Mouse (Mus musculus) ZHBTc4 (cell line): ENCODE measurements around the gene Ssh2.
A peak's percentile ranks its signal among the peaks of the same experiment; 100 is the strongest.
"Not testable (repeated sequence)": the region's sequence is repeated elsewhere in the genome, so short reads cannot be mapped to it uniquely, and the experiment has no call there.

Experiments
- DNase-seq: peaks from one replicate; pipeline ENCODE4 v3.0.0-alpha.2; 2011; ENCODE audit warnings: low read depth, low spot score

The Ssh2 gene

DNA sequence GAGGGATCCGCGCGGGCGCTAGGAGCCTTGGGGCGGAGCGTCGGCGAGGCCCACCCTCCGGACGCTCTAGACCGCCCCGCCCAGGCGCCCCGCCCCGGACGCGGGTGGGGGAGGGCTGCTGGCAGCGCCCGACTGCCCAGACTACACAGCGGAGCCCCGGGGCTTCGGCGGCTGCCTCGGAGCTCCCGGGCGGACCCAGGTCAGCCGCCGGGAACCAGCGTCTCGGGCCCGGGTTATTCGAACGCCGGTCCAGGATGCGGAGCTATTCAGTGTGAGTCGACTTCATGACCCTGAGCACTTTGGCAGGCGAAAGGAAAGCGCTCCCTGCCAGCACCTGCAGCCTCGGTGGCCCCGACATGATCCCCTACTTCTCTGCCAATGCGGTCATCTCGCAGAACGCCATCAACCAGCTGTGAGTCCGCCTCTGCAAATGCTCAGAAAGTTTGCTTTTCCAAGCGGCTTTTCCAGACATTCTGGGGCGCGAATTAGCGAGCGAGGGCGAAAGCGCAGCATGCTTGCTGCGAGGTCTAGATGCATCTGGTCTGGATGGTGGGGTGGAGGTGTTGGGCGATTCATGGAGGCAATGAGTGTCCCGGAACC, 132.2 kb downstream of the Ssh2 start:
- DNase-seq = peak; percentile 92

DNA sequence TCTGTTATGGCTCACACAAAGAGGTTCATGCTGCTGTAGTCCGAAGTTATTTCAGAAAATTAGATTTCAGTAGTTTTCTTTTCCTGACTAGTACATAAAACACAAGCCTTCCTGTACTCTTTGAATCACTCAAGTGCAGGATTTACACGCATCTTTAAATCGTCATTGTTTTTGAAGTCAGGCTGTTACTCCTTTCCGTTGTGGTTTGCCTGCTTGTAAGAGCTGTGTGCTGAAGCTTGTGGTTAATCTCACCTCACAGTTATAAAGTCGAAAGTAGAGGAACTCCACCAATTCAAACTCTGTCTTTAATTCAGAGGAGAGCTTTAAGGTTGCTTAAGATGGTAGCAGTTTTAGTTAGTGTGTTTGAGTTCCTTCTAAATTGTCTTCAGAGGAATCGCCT, 132.9 kb downstream of the Ssh2 start:
- no peak for DNase-seq

DNA sequence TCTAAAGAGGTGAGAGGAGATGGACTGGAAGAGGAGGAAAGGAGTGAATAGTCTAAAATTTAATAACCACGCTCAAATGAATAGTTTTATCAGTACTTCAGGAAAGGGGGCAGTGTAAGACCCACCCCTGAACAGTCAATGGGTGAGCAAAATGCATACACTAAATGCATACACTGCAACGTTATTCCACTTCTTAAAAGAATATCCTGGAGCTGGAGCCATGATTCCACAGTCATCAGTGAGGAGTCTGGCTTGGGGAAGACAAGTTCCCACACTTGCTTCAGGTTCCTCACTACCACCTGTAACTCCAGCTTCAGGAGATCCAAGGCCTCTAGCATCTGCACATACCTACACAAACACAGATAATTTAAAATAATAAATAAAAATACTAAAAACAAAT, 133.6 kb downstream of the Ssh2 start:
- DNase-seq = no peak

DNA sequence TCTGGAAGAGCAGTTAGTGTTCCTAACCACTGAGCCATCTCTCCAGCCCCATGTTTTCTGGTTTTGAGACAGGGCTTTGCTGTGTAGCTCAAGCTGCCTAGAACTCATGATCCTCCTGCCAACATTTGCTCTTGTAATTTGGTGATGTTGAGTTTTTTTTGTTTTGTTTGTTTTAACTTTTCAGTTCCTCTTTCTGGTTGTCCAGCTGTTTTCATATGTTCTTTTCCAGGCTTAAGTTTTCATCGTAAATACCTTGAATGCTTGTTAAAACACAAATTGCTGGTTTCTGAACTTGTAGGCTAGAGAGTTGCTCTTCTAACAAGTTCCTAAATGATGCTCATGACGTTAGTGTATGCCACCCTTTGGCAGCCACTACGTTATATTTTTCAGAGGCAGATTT, 139.0 kb downstream of the Ssh2 start:
- no peak for DNase-seq

DNA sequence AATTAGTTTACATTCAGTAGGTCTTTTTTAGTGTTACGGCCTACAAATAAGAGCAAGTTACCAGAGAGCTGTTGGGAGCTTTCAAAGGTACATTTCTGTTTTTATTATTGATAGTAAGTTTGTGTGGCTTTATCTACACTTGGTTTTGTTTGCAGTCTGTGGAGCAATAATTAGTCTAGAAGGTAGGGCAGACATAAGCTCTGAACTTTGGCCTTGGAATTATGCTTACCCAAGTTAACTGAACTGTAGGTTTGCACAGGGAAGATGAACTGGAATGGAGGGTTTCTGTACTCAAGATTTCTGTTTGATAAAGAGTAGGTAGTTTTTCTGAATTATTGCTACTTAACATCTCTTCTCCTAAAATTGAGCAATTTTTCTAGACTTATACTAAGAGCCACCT, 141.8 kb downstream of the Ssh2 start:
- no peak for DNase-seq

DNA sequence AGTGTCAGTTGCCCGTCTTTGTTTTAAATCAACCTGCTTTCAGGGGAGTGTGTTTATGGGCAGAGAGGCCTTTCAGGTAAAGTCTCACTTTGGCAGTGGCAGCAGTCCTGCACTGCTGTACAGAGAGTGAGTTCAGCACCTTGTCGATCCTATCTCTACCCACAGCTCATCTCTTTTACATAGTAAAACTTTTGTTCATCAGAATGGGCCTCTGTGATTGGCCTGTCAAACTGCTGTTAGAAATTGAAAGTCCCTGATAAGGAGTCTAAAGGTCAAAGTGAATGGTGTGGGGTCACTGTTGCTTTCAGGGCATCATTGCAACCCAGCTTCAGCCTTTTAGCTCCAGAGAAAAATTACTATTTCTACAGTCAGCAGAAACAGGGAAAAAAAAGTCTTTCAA, 147.4 kb downstream of the Ssh2 start:
- DNase-seq = no peak

DNA sequence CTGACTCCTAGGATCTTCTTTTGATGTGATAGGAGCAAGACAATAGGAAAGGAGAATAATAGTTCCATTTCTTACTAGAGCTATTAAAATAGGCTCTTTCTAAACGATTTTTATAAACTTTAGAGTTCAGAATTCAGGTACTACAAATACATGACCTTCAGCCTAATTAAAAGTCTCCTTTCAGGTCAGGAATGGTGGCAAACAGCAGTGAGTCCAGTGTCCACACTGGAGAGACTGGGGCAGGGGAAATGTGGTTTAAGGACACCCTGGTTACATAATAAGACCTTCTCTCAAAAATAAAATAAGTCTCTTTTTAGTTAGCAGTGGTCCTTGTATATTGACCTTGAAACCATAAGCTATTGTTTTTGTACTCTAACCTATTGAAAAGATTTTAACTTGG, 148.3 kb downstream of the Ssh2 start:
- DNase-seq = no peak

DNA sequence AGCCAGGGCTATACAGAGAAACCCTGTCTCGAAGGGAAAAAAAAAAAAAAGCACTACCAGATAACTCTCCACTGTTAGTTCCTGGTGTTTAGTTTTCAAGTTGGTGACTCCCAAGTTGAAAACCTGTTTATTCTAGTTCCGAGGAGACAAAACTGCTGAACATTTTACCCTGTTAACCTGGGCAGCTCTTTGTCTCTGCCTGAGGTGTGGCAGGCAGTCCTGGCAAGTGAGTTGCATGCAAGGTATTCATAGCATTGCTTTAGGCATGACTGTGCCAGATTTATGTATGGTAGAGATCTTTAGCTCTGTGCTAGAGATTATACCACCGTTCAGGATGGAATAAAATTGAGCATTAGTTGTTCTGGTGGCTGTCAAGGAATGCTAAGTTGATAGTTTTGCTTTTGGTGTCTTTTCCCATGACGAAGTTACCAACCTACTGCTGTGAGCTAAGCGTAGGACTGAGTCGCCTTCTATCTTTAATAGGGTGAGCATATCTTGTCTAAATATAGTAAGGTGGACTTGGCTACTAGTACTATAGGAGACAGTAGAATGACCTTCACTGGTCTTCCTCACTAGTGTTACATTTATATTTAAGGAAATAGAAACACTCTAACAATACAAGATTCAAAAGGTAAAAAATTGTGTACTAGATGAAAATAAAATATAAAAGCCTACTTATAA, 149.8 kb downstream of the Ssh2 start:
- DNase-seq = peak; percentile 65

DNA sequence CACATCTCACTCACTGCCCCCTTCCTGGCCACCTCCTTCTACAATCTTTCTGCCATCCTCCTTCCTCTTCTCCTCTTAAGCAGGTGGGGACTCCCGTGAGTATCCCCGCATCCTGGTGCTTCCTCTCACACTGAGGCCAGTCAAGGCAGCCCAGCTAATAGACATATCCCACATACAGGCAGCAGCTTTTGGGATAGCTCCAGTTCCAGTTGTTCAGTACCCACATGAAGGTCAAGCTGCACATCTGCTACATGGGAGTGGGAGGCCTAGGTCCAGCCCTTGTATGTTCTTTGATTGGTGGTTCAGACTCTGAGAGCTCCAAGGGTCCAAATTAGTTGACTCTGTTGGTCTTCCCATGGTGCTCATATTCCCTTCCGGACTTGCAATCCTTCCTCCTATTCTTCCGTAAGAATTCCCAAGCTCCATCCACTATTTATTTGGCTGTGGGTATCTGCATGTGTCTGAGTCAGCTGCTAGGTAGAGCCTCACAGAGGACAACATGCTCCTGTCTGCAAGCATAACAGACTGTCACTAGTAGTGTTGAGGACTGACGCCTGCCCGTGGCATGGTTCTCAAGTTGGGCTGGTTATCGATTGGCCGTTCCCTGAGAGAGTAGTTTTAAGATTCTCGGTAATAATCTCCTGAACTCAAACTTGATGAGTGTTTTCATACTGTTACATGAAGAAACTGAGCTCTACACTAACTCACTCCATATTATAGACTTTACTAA, 151.6 kb downstream of the Ssh2 start:
- no peak for DNase-seq

DNA sequence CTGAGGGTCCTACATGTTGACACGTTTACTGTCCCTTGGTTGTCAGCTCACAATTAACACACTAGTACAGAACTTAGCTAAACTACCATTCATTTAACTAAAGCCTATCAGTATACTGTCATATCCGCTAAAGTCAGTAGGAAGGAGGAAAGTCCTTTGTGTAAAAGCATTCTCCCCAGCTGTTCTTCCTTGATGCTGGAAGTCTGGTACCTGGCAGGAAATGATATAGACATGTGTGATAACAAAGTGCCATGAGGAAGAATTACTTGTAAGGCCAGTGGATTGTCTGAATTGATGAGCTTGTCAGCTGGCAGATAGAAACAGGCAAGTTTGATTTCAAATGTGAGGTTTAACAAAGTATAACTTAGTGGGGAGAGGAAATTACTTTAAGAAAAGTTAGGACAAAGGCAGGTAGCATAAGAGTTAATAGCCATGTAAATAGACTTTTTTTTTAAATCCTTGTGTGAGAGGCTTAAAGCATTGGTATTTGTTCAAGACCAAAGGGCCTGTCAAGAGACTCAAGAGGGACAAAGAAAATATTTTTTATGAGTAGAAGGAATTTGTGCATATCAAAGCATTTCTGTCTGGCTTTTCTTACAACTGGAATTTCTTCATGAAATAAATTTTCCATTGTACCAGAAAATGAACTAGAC, 153.2 kb downstream of the Ssh2 start:
- no peak for DNase-seq

DNA sequence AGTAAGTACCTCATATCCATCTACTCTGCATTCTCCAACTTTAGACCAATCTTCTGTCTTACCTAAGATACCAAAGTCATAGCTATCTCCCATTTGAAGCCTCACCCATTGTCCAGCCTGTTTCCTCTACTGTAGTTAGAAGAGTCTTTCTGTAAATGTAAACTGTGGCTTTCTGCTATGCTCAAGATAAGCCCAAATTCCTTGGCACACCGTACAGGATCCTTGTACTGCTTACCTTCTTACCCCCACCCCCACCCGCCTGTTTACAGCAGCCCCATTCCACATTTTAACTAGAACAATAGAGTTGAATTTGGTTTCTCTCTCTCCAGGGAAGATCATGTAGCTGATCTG, 153.7 kb downstream of the Ssh2 start:
- DNase-seq = peak; percentile 2

DNA sequence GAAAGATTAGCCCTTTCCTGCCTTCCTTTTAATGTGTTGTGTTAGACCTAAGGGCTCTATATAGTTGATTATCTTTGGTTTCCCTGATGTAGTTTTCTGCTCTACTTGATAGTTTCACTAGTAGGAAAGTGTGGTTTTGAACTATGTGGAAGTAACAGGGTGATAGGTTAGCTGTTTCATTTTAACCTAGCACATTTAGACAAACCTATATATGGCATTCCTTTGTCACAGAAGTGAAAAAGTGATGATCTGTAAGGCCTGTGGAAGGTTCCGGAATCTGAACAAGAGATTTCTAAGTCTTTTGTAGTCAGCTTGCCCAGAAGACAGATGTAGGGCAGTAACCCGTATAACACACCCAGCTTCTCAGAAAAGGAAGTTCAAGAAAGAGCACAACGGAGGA, 155.0 kb downstream of the Ssh2 start:
- DNase-seq = no peak

DNA sequence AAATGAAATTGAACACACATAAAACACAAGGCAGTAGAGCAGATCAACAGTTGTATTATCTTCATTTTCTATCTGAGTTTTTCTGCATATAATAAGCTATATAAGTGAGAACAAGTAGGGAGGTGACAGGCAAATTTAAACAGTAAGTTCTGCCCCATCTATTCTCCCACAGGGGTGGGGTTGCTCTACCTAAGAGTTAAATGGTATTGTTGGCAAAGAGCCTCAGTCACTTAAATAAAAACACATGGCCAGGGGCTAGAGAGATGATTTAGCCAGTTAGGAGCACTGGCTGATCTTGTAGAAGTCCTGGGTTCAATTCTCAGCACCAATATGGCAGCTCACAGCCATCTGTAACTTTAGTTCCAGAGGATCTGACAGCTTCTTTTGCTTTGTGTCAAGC, 155.6 kb downstream of the Ssh2 start:
- no peak for DNase-seq

DNA sequence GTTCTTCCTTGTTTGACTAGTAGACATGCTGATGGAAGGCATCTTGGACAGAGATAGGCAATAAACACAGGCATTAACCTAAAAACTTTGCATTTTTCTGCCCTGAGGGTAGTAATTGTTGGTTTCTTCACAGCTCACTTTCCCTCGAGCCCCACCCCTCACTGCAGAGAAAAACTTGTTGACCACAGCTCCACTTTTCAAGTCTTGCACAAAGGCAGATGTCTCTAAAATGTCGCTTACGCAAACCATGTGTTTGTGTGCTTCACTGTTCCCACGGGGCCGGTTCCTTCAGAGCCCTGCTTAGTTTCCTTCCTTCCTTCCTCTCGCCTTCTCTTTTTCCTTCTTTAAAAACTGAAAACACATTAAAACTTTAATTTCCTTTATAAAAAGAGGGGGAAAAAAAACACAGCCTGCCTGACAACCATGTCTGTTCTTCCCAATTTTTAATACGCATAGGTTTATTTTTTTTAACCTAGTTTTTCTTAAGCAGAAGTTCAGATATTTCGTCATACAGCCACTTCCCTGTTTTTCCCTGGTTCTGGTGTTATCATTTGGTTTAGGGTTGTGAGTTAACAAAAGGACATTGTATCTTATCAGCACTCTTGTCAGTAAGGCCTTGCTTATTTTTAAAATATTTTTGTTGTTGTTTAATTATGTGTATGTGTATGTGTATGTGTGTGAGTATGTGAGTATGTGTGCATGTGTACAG, 156.3 kb downstream of the Ssh2 start:
- DNase-seq = peak; percentile 3

DNA sequence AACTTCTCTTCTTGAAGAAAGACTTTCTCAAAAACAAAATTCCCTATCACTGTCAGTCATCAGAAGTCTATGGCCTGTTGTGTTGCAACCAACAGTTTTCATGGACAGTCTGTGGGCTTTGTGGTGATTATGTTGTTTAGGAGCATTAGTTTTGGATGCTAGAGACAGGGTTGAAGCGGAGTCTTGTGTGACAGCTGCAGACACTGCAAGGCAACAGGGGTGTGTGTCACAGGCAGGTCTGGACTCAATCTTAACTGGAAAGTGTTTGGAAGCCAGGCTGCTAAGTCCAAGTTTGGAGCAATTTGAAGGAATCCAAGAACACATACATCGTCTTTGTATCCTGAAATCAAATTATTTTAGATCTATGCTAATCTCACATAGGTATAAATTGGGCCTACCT, 162.5 kb downstream of the Ssh2 start:
- DNase-seq = no peak

DNA sequence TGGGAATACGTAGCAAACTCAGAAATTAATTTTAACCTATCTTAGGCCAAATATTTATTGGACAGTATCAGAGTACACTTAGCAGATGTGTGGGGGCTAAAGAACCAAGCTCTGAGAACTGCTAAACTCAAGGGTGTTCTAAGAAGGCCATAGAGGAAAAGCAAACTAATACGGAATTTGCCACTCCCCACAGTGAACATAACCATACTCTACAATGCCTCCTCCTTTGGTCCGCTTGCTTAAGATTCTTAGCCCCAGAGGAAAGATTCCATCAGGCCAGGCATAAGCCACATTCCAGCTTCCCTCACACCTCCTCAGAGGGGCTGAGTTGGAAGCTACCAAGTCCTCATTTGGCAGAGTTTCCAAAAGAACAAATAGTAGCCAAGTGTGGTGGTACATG, 165.1 kb downstream of the Ssh2 start:
- no peak for DNase-seq

DNA sequence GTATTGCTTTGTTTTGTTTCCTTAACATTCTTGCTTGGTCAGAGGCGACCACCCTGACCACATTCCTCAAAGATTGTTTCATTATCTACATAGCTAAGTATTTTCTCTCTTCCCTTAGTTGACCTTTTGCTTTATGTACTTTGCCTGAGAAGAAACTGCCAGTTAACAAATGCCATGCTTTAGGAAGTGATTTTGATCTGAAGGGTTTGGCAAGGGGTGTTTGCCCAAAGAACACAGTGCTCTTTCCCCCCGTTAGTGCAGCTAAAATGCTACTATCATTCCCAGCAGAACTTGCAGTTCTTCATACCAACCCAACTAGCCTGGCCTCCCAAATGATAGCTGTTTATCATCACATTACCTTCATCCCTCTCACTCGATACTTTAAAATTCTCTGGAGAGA, 168.1 kb downstream of the Ssh2 start:
- no peak for DNase-seq

DNA sequence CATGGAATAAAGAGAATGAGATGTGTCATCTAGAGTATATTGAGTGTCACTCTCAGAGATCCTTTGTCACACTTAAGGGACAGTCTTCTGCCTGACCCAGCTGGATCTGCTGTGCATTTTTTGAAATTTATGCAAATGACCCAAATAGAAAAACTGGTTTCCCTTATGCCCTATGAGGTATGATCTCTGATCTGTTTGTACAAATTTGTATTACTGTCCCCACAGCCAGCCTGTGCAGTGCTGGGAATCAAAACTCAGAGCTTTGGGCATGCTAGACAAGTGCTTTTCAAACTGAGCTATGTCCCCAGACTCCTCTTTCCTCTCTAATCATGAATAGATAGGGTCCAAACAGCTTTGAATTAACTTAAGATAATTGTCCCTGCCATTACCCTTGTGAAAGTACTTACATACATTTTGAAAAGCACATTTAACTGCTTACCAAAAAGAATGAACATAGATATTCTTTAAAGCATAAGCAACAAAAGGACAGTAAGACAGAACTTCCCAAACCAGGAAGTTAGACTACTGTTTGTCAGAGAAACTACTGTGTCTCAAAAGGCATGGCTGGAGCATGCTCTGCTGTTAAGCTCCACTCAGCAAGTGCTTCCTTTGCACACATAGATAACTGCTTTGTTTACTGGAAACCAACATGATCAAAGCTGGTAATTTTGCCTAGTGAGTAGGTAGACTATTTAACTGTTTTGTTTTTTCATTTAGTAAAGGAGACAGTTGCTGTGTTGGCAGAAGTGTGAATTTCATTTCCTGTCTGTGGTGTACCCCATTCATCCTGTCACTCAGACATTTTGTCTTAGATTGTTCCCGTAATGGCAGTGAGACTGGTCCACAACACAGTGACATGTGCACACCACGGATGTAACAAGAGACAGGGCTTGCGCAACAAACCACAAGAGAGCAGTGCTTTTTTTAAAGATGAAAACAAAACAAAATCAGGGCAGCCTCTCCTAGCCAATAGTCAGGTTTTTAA, 169.9 kb downstream of the Ssh2 start:
- DNase-seq = no peak

DNA sequence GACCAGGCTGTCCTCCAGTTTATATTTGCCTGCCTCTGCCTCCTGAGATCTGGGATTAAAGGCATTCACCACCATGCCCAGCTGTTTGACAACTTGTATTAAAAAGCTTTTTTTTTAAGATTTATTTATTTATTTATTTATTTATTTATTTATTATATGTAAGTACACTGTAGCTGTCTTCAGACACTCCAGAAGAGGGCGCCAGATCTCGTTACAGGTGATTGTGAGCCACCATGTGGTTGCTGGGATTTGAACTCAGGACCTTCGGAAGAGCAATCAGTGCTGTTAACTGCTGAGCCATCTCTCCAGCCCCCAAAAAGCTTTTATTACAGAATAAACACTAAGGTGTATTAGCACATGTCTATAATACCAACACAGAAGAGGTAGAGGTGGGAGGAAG, 172.1 kb downstream of the Ssh2 start:
- not testable (repeated sequence) for DNase-seq

DNA sequence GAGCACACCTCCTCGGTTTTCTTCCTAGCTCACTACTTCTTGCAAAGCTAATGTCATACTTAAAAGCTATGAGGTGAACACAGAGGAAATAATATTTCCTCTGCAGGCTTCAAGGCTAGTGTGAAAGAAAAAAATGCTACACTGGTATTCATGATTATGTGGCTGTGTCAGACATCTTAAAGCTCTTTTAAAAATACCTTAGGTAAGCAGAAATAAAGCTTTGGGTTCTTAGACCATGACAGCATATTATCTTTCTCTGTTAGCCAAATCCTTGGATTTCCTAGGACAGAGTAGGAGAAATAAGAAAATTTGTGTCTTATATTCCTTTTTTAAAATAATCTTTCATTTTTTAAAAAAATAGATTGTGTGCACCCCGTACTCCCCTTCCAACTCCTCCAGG, 179.5 kb downstream of the Ssh2 start:
- no peak for DNase-seq

DNA sequence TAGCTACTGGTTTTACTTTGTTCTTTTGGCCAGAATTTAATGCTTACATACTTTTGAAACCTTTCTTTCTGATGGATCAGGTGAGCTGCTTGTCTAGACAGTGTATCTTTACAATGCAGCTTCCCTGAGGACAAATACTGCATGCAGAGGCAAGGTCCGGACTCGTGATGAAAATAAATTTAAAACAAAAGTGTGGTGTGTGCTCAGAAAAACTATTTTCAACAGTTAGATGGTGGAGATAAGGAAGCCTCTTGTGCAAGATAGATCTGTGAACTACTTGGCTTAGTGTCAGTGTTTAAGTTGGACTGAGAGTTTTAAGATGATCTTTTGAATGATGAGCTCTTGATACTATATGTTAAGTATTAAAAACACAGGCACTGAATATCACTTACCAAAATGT, 186.4 kb downstream of the Ssh2 start:
- no peak for DNase-seq
